Mouse (Mus musculus): ENCODE results near the gene Slc24a4.
"Not testable (repeated sequence)": the region's sequence is repeated elsewhere in the genome, so short reads cannot be mapped to it uniquely, and the experiment has no call there.

Gene Slc24a4

GRCm38 (mm10) chr12:102164632-102165031, 36.1 kb downstream of the Slc24a4 start:
- in situ Hi-C loops (cut with MboI, MseI) = no loop called here

- in situ Hi-C loops (cut with MboI, MseI) = no loop called here
Observed at GRCm38 (mm10) chr12:102166691-102167261, 38.2 kb downstream of the Slc24a4 start.

GRCm38 (mm10) chr12:102167302-102167701, 38.8 kb downstream of the Slc24a4 start:
- in situ Hi-C loops (cut with MboI, MseI) = no loop called here

GRCm38 (mm10) chr12:102172746-102173145, 44.2 kb downstream of the Slc24a4 start:
- in situ Hi-C loops (cut with MboI, MseI) = no loop called here

GRCm38 (mm10) chr12:102173345-102173744, 44.8 kb downstream of the Slc24a4 start:
- in situ Hi-C loops (cut with MboI, MseI) = no loop called here

- in situ Hi-C loops (cut with MboI, MseI) = no loop called here
Observed at GRCm38 (mm10) chr12:102180371-102181074, 52.0 kb downstream of the Slc24a4 start.

GRCm38 (mm10) chr12:102181799-102182357, 53.3 kb downstream of the Slc24a4 start:
- in situ Hi-C loops (cut with MboI, MseI) = no loop called here

- in situ Hi-C loops (cut with MboI, MseI) = no loop called here
Observed at GRCm38 (mm10) chr12:102182621-102183020, 54.1 kb downstream of the Slc24a4 start.

- in situ Hi-C loops (cut with MboI, MseI) = no loop called here
Observed at GRCm38 (mm10) chr12:102183201-102183600, 54.7 kb downstream of the Slc24a4 start.

GRCm38 (mm10) chr12:102190820-102191219, 62.3 kb downstream of the Slc24a4 start:
- in situ Hi-C loops (cut with MboI, MseI) = no loop called here

GRCm38 (mm10) chr12:102201516-102201915, 73.0 kb downstream of the Slc24a4 start:
- in situ Hi-C loops (cut with MboI, MseI) = no loop called here

- in situ Hi-C loops (cut with MboI, MseI) = no loop called here
Observed at GRCm38 (mm10) chr12:102202901-102203300, 74.4 kb downstream of the Slc24a4 start.

GRCm38 (mm10) chr12:102206471-102206870, 77.9 kb downstream of the Slc24a4 start:
- in situ Hi-C loops (cut with MboI, MseI) = no loop called here

- in situ Hi-C loops (cut with MboI, MseI) = no loop called here
Observed at GRCm38 (mm10) chr12:102207245-102207644, 78.7 kb downstream of the Slc24a4 start.

GRCm38 (mm10) chr12:102210801-102211200, 82.3 kb downstream of the Slc24a4 start:
- in situ Hi-C loops (cut with MboI, MseI) = no loop called here

- in situ Hi-C loops (cut with MboI, MseI) = no loop called here
Observed at GRCm38 (mm10) chr12:102223404-102223803, 94.9 kb downstream of the Slc24a4 start.

GRCm38 (mm10) chr12:102224112-102224511, 95.6 kb downstream of the Slc24a4 start:
- in situ Hi-C loops (cut with MboI, MseI) = not testable (repeated sequence)

GRCm38 (mm10) chr12:102225165-102225564, 96.6 kb downstream of the Slc24a4 start:
- in situ Hi-C loops (cut with MboI, MseI) = no loop called here

GRCm38 (mm10) chr12:102235551-102235950, 107.0 kb downstream of the Slc24a4 start:
- in situ Hi-C loops (cut with MboI, MseI) = no loop called here

- in situ Hi-C loops (cut with MboI, MseI) = no loop called here
Observed at GRCm38 (mm10) chr12:102236317-102236716, 107.8 kb downstream of the Slc24a4 start.

- in situ Hi-C loops (cut with MboI, MseI) = no loop called here
Observed at GRCm38 (mm10) chr12:102242076-102242722, 113.7 kb downstream of the Slc24a4 start.

- in situ Hi-C loops (cut with MboI, MseI) = no loop called here
Observed at GRCm38 (mm10) chr12:102243915-102244314, 115.4 kb downstream of the Slc24a4 start.

- in situ Hi-C loops (cut with MboI, MseI) = no loop called here
Observed at GRCm38 (mm10) chr12:102246226-102246625, 117.7 kb downstream of the Slc24a4 start.
